Mouse (Mus musculus): ENCODE measurements around the gene Baz2b.

GRCm38 (mm10) chr2:60209703-60210651 is at the start of gene Baz2b, which contains the start of gene March7:
- TF ChIP-seq POLR2A (IDR thresholded peaks at IDR 0.05; ENCODE audit: low read depth, low read length) (no peak), CTCF (conservative IDR thresholded peaks at IDR 0.05; ENCODE audit: insufficient read depth, insufficient read length, low read depth, low read length) (peak; percentile 30; the same call in 1 of the 2 replicates)
